Mouse (Mus musculus) skeletal muscle tissue, adult 2 months (tissue): ENCODE results near the gene Ctc1.
"Not testable (repeated sequence)": the region's sequence is repeated elsewhere in the genome, so short reads cannot be mapped to it uniquely, and the experiment has no call there.

Experiments
- DNase-seq: peaks from one replicate; pipeline ENCODE4 v3.0.0-alpha.2; 2012; ENCODE audit warnings: low read depth, low spot score

Ctc1 gene

GRCm38 (mm10) chr11:69006575-69006974, 9.1 kb upstream of the Ctc1 start:
- DNase-seq, result not testable (repeated sequence)

GRCm38 (mm10) chr11:69008182-69009121, 7.3 kb upstream of the Ctc1 start, which contains the start of gene Pfas:
Gene Pfas, minus strand, starts transcription at chr11:69008460.
- DNase-seq, result peak; percentile 38

GRCm38 (mm10) chr11:69009508-69009907, 6.2 kb upstream of the Ctc1 start:
- DNase-seq, result no peak

- no peak for DNase-seq
Observed at GRCm38 (mm10) chr11:69010400-69011323, 5.0 kb upstream of the Ctc1 start.

- not testable (repeated sequence) for DNase-seq
Observed at GRCm38 (mm10) chr11:69011445-69011844, 4.3 kb upstream of the Ctc1 start.

GRCm38 (mm10) chr11:69012071-69012601, 3.6 kb upstream of the Ctc1 start:
- DNase-seq, result peak; percentile 92

GRCm38 (mm10) chr11:69016755-69017154, 1.0 kb downstream of the Ctc1 start:
- no peak for DNase-seq

- no peak for DNase-seq
Observed at GRCm38 (mm10) chr11:69020691-69021090, 5.0 kb downstream of the Ctc1 start.

GRCm38 (mm10) chr11:69026562-69026961, 10.9 kb downstream of the Ctc1 start:
- DNase-seq, result no peak

- DNase-seq, result no peak
Observed at GRCm38 (mm10) chr11:69028805-69029204, 13.1 kb downstream of the Ctc1 start.

GRCm38 (mm10) chr11:69033552-69033951, 17.8 kb downstream of the Ctc1 start:
- DNase-seq, result no peak

GRCm38 (mm10) chr11:69034585-69034984, 18.9 kb downstream of the Ctc1 start:
- DNase-seq, result no peak

- no peak for DNase-seq
Observed at GRCm38 (mm10) chr11:69035411-69035810, 19.7 kb downstream of the Ctc1 start.

GRCm38 (mm10) chr11:69035849-69036248, 20.1 kb downstream of the Ctc1 start:
- DNase-seq, result peak; percentile 83

- peak; percentile 87 for DNase-seq
Observed at GRCm38 (mm10) chr11:69036486-69037230, 20.9 kb downstream of the Ctc1 start.

- peak; percentile 89 for DNase-seq
Observed at GRCm38 (mm10) chr11:69037231-69038061, 21.7 kb downstream of the Ctc1 start.

GRCm38 (mm10) chr11:69038173-69038572, 22.5 kb downstream of the Ctc1 start:
- no peak for DNase-seq

GRCm38 (mm10) chr11:69045531-69046394, 30.1 kb downstream of the Ctc1 start, which contains the start of gene Aurkb:
Gene Aurkb, plus strand, starts transcription at chr11:69045647.
- DNase-seq, result peak; percentile 75

GRCm38 (mm10) chr11:69046395-69046774, 30.7 kb downstream of the Ctc1 start:
- no peak for DNase-seq
